Mouse (Mus musculus) MEL (cell line): ENCODE data around the gene Odf3.

Experiments
- CHD1 ChIP-seq: IDR thresholded peaks from 2 replicates; pipeline ENCODE4 v1.6.1; 2012; ENCODE audit warnings: low read depth, mild to moderate bottlenecking, inconsistent platforms, low read length, improper control_type of control experiment
- CTCF ChIP-seq, 3 experiments: IDR thresholded peaks in 2 of 3; conservative IDR thresholded peaks in 1 of 3; 2 replicates each; pipeline ENCODE4 v1.5.1; 2011 to 2012; ENCODE audit warnings: low read length in 3 of 3, low read depth in 2 of 3, mild to moderate bottlenecking in 2 of 3, improper control_type of control experiment in 1 of 3, inconsistent platforms in 1 of 3, mixed read lengths in 1 of 3, moderate library complexity in 1 of 3; ENCODE audit not compliant: control insufficient read depth in 1 of 3, insufficient read depth in 1 of 3, poor library complexity in 1 of 3, severe bottlenecking in 1 of 3
- E2F4 ChIP-seq: IDR thresholded peaks from 2 replicates; pipeline ENCODE4 v1.6.1; 2011; ENCODE audit warnings: low read depth, low read length, improper control_type of control experiment, borderline replicate concordance
- EP300 ChIP-seq, 2 experiments: IDR thresholded peaks; 2 replicates each; pipeline ENCODE4 v1.6.1; 2011; ENCODE audit warnings: improper control_type of control experiment in 2 of 2, low read length in 2 of 2, low read depth in 1 of 2, mild to moderate bottlenecking in 1 of 2
- ETS1 ChIP-seq: IDR thresholded peaks from 2 replicates; pipeline ENCODE4 v1.6.1; 2012; ENCODE audit warnings: low read depth, mild to moderate bottlenecking, inconsistent platforms, low read length, improper control_type of control experiment, moderate library complexity
- GATA1 ChIP-seq: IDR thresholded peaks from 2 replicates; pipeline ENCODE4 v1.6.1; 2011; ENCODE audit warnings: low read depth, low read length, improper control_type of control experiment
- JUND ChIP-seq: IDR thresholded peaks from 2 replicates; pipeline ENCODE4 v1.6.1; 2011; ENCODE audit warnings: low read depth, mild to moderate bottlenecking, improper control_type of control experiment, low read length
- MAZ ChIP-seq: IDR thresholded peaks from 2 replicates; pipeline ENCODE4 v1.6.1; 2012; ENCODE audit warnings: low read depth, mild to moderate bottlenecking, inconsistent platforms, low read length, improper control_type of control experiment
- MEF2A ChIP-seq: IDR thresholded peaks from 2 replicates; pipeline ENCODE4 v1.6.1; 2014; ENCODE audit warnings: low read depth, mild to moderate bottlenecking, inconsistent platforms, low read length, improper control_type of control experiment; ENCODE audit not compliant: poor library complexity, insufficient replicate concordance, severe bottlenecking; ENCODE audit errors: extremely low read depth
- TBP ChIP-seq: IDR thresholded peaks from 2 replicates; pipeline ENCODE4 v1.8.0; 2011; ENCODE audit warnings: low read depth, low read length, improper control_type of control experiment
- TCF12 ChIP-seq: IDR thresholded peaks from 2 replicates; pipeline ENCODE4 v1.6.1; 2014; ENCODE audit warnings: low read depth, mild to moderate bottlenecking, inconsistent platforms, low read length, improper control_type of control experiment, moderate library complexity
- USF1 ChIP-seq: IDR thresholded peaks from 2 replicates; pipeline ENCODE4 v1.6.1; 2014; ENCODE audit warnings: low read depth, mild to moderate bottlenecking, inconsistent platforms, low read length, improper control_type of control experiment, moderate library complexity
- ZC3H11A ChIP-seq: IDR thresholded peaks from 2 replicates; pipeline ENCODE4 v1.6.1; 2012; ENCODE audit warnings: low read depth, mild to moderate bottlenecking, inconsistent platforms, low read length, improper control_type of control experiment

- TF ChIP-seq MAZ (no peak), TBP (no peak), CHD1 (no peak), CTCF (IDR thresholded peaks at IDR 0.05 in 2 of 3, conservative IDR thresholded peaks at IDR 0.05 in 1 of 3; ENCODE audit: control insufficient read depth in 1 of 3, insufficient read depth in 1 of 3, low read depth in 2 of 3, low read length in 3 of 3, poor library complexity in 1 of 3, severe bottlenecking in 1 of 3) (no peak), USF1 (no peak), TCF12 (no peak), E2F4 (no peak), GATA1 (no peak), MEF2A (no peak), ETS1 (no peak), ZC3H11A (no peak), JUND (no peak), EP300 (IDR thresholded peaks at IDR 0.05; ENCODE audit: low read depth in 1 of 2, low read length in 2 of 2) (no peak)
Measured at GRCm38 (mm10) chr7:140836243-140837115, 11.1 kb upstream of the Odf3 start.
